Mouse (Mus musculus) spleen, adult 2 months (tissue): ENCODE measurements around the gene Serpina12. TPM values are rescaled to one million over a fixed set of nuclear protein-coding genes. Genes with fewer than 3 reads are reported as not detected.

ENCODE experiments used
- DNase-seq, 2 experiments: peaks; one replicate each; pipeline versions ENCODE4 v3.0.0 to v3.0.0-alpha.2; 2012 to 2021; ENCODE audit warnings: low spot score in 2 of 2, low read depth in 1 of 2
- H3K27ac ChIP-seq: fragments of 200-500 bp; 2 replicates; pipeline ENCODE4 v1.5.1; 2012; ENCODE audit warnings: low read length, inconsistent platforms; ENCODE audit not compliant: insufficient read depth
- H3K27me3 ChIP-seq: fragments of 200-500 bp; 2 replicates; pipeline ENCODE4 v1.6.1; 2012; ENCODE audit warnings: mild to moderate bottlenecking, moderate library complexity, low read length, inconsistent platforms; ENCODE audit not compliant: control insufficient read depth, insufficient read depth
- H3K36me3 ChIP-seq: fragments of 200-500 bp; 2 replicates; pipeline ENCODE4 v1.6.1; 2012; ENCODE audit warnings: mild to moderate bottlenecking, low read length, inconsistent platforms; ENCODE audit not compliant: control insufficient read depth, insufficient read depth
- H3K4me1 ChIP-seq: fragments of 200-500 bp; 2 replicates; pipeline ENCODE4 v1.6.1; 2011; ENCODE audit warnings: inconsistent platforms; ENCODE audit not compliant: control insufficient read depth, insufficient read depth, insufficient read length
- H3K4me3 ChIP-seq: fragments of 200-500 bp; 2 replicates; pipeline ENCODE4 v1.5.1; 2011; ENCODE audit warnings: mild to moderate bottlenecking, inconsistent platforms; ENCODE audit not compliant: insufficient read depth, insufficient read length; ENCODE audit errors: extremely low read depth
- CTCF ChIP-seq: fragments of 200-500 bp; IDR thresholded peaks from 2 replicates; pipeline ENCODE4 v1.5.1; 2011; ENCODE audit warnings: mild to moderate bottlenecking, inconsistent platforms; ENCODE audit not compliant: insufficient read depth, insufficient read length, insufficient replicate concordance; ENCODE audit errors: extremely low read depth
- POLR2A ChIP-seq: fragments of 200-500 bp; IDR thresholded peaks from 2 replicates; pipeline ENCODE4 v1.6.1; 2011; ENCODE audit warnings: low read depth, low read length, inconsistent platforms
- whole genome bisulfite sequencing: fragments of 180-500 bp; shearing (Covaris S2); methylation state at CpG from one replicate; pipeline ENCODE4 v1.1.7; 2018; 5-methylcytosine and 5-hydroxymethylcytosine counted together
- polyA plus RNA-seq: library from polyadenylated mRNA; depleted of rRNA; stranded (reverse); fragments of >200 nt; gene quantifications from 2 replicates; pipeline ENCODE4 v1.2.3, GENCODE M21; 2012; rRNA removed

Serpina12 gene
- polyA plus RNA-seq, 1 experiment = 0.02 TPM

DNA sequence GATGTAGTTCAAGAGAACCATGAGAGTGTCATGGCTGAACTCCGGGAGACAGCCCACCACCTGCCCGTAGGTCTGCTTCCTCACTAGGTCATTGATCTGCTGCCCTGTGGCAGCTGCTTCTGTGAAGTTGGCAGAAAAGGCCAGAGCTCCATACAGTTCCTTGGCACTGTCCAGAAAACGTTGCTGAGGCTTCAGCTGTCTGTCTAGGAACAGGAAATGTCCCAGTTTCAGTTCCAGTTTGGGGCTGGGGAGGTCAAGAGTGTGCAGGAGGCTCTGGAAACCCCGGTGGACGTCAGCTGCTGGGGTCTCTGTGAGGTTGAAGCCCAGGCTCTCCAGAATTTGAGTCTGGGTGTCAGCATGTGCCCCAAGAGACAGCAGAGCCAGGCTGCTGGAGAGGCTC is 58.4 kb downstream of the Serpina12 start:
- no peak overlapping the region for H3K4me3 ChIP-seq
- no peaks in the 10 kb centered on the region for H3K4me1 ChIP-seq
- DNase-seq = no peak
- WGBS = 33% methylated on average over 5 of the region's 5 CpGs
- no peak for TF ChIP-seq POLR2A
- no peak for TF ChIP-seq CTCF
- no peaks in the 10 kb centered on the region for H3K36me3 ChIP-seq
- H3K27me3 ChIP-seq = no peaks in the 10 kb centered on the region
- no peak overlapping the region for H3K27ac ChIP-seq

GRCm38 (mm10) chr12:103984935-103985334 is 59.3 kb downstream of the Serpina12 start:
- Histone ChIP-seq H3K36me3 (no peaks in the 10 kb centered on the region), H3K27ac (no peak overlapping the region), H3K4me1 (no peaks in the 10 kb centered on the region), H3K4me3 (no peak overlapping the region), H3K27me3 (no peaks in the 10 kb centered on the region)
- no peak for TF ChIP-seq POLR2A
- no peak for TF ChIP-seq CTCF
- DNase-seq = no peak
- 61% methylated on average over 4 of the region's 4 CpGs for WGBS

GRCm38 (mm10) chr12:103981646-103982360 is 62.4 kb downstream of the Serpina12 start:
- Histone ChIP-seq H3K27ac (no peak overlapping the region), H3K4me1 (no peaks in the 10 kb centered on the region), H3K27me3 (no peaks in the 10 kb centered on the region), H3K4me3 (no peak overlapping the region), H3K36me3 (no peaks in the 10 kb centered on the region)
- no peak for DNase-seq
- TF ChIP-seq CTCF = no peak
- TF ChIP-seq POLR2A = no peak
- WGBS = 83% methylated on average over 7 of the region's 7 CpGs

Other genes starting within 250 kb of the Serpina12 start
- 2.2 and 19.8 TPM in 2 replicates for gene Serpina1b, start 214.1 kb downstream of the Serpina12 start, polyA plus RNA-seq
- 0.64 and 11.8 TPM in 2 replicates for gene Serpina1a, start 180.9 kb downstream of the Serpina12 start, polyA plus RNA-seq
- 0.90 and 6.6 TPM in 2 replicates for gene Serpina1c, start 139.6 kb downstream of the Serpina12 start, polyA plus RNA-seq
- gene Serpina1e, start 85.5 kb downstream of the Serpina12 start, polyA plus RNA-seq = 0.67 and 1.0 TPM in 2 replicates
- gene Serpina11, start 54.5 kb downstream of the Serpina12 start, polyA plus RNA-seq = 0.49 and 0.87 TPM in 2 replicates
- gene Serpina9, start 30.7 kb downstream of the Serpina12 start, polyA plus RNA-seq = 0.13 TPM in 1 of 2 replicates, not detected in the other
- not detected in 2 replicates for gene Serpina5, start 56.7 kb upstream of the Serpina12 start, polyA plus RNA-seq
- not detected in 2 replicates for gene Serpina3a, start 68.3 kb upstream of the Serpina12 start, polyA plus RNA-seq
- 0.43 and 0.45 TPM in 2 replicates for gene Serpina3b, start 83.6 kb upstream of the Serpina12 start, polyA plus RNA-seq
- gene Serpina3c, start 109.4 kb upstream of the Serpina12 start, polyA plus RNA-seq = 0.35 and 0.49 TPM in 2 replicates
- 3.3 and 6.0 TPM in 2 replicates for gene Serpina3f, start 170.1 kb upstream of the Serpina12 start, polyA plus RNA-seq
- 82.5 and 110 TPM in 2 replicates for gene Serpina3g, start 191.8 kb upstream of the Serpina12 start, polyA plus RNA-seq
- gene Serpina3i, start 218.7 kb upstream of the Serpina12 start, polyA plus RNA-seq = 0.45 and 0.76 TPM in 2 replicates